ENCODE assay signal across 20 mouse cellular contexts in genomic region chr5:129344038-129344437, GRCm38 (mm10).
DNase-seq lines count a peak whose midpoint lies in the region; ATAC-seq lines count a peak whose summit lies in the region.
"Had no signal": no experiment of that assay in that cellular context is flagged by ENCODE, and none has a peak within 500 bp of the region (broad histone marks: within the 10 kb centered on the region; RNA-seq: fewer than 3 reads in every experiment).

No protein-coding gene starts in this region.

- 64% methylated on average over 12 of the region's 12 CpGs for WGBS in hindbrain, embryonic 14.5 days

- no peak for ATAC-seq in hindbrain, embryonic 14.5 days (ENCODE audit: low FRiP score)
- ATAC-seq: forebrain, embryonic 13.5 days; liver, postnatal 0 days; lung, postnatal 0 days had no signal

- H3K27me3 ChIP-seq in hindbrain, embryonic 14.5 days (ENCODE audit: control insufficient read depth, insufficient read depth, low read length) = no peaks in the 10 kb centered on the region
- H3K27me3 ChIP-seq: forebrain, embryonic 13.5 days had no signal

- intact Hi-C loops in left cerebral cortex, postnatal 10 days (cut with DNase I) = no loop called here
- intact Hi-C loops in left cerebral cortex, postnatal 14 days (cut with DNase I) = no loop called here

- no peaks in the 10 kb centered on the region for H3K9me3 ChIP-seq in hindbrain, embryonic 14.5 days (ENCODE audit: control insufficient read depth, low read length)
- H3K9me3 ChIP-seq: forebrain, embryonic 13.5 days; heart, embryonic 15.5 days; hindbrain, embryonic 13.5 days had no signal

- H3K9ac ChIP-seq in hindbrain, embryonic 14.5 days = no peak overlapping the region
- H3K9ac ChIP-seq: forebrain, embryonic 13.5 days; heart, embryonic 15.5 days; hindbrain, embryonic 13.5 days; liver, postnatal 0 days had no signal

- no peak overlapping the region for H3K27ac ChIP-seq in hindbrain, embryonic 14.5 days
- H3K27ac ChIP-seq: forebrain, embryonic 13.5 days; heart, embryonic 15.5 days; hindbrain, embryonic 13.5 days; macrophage had no signal

- DNase-seq in frontal cortex, adult 2 months (ENCODE audit: extremely low spot score in 1 of 2, low spot score in 1 of 2) = peak; percentile 27 to 71
- DNase-seq in frontal cortex, postnatal 10 days (ENCODE audit: low spot score in 2 of 2) = no peak
- peak; percentile 66 to 71 for DNase-seq in left cerebral cortex, adult 18-20 months (ENCODE audit: low spot score in 2 of 2)
- DNase-seq in left cerebral cortex, postnatal 10 days (ENCODE audit: extremely low spot score in 1 of 2, low spot score in 2 of 2) = no peak
- DNase-seq in left cerebral cortex, postnatal 14 days (ENCODE audit: low spot score in 2 of 2) = peak; percentile 13 to 27
- peak; percentile 53 to 67 for DNase-seq in right cerebral cortex, postnatal 36 days (ENCODE audit: low spot score in 2 of 2)
- DNase-seq in hindbrain, embryonic 14.5 days (ENCODE audit: low spot score) = no peak
- no peak for DNase-seq in kidney, postnatal 36 days
- DNase-seq: adrenal gland, postnatal 14 days; cerebellum, adult 8-10 months; heart, postnatal 36 days; kidney, adult 9 months; kidney, postnatal 25 days; liver, postnatal 0 days; thymus, postnatal 14 days had no signal

- H3K4me1 ChIP-seq in hindbrain, embryonic 14.5 days (replicated peaks; ENCODE audit: control insufficient read depth, insufficient read depth, low read length) = no peaks in the 10 kb centered on the region
- H3K4me1 ChIP-seq: heart, embryonic 15.5 days had no signal

- H3K4me2 ChIP-seq in hindbrain, embryonic 14.5 days (replicated peaks) = no peak overlapping the region
- H3K4me2 ChIP-seq: forebrain, embryonic 13.5 days; heart, embryonic 15.5 days; hindbrain, embryonic 13.5 days had no signal

- H3K36me3 ChIP-seq in hindbrain, embryonic 14.5 days (replicated peaks; ENCODE audit: control insufficient read depth, insufficient read depth) = no peaks in the 10 kb centered on the region
- H3K36me3 ChIP-seq: heart, embryonic 15.5 days; hindbrain, embryonic 13.5 days had no signal

- H3K4me3 ChIP-seq in hindbrain, embryonic 14.5 days (replicated peaks; ENCODE audit: low read length) = no peak overlapping the region
- H3K4me3 ChIP-seq: forebrain, embryonic 13.5 days; heart, embryonic 15.5 days; hindbrain, embryonic 13.5 days had no signal

Comparison
In these comparisons a context has a peak if more than half of its experiments do, and no peak if none do; other contexts are left out.
1. DNase-seq: peak in frontal cortex, adult 2 months (2 of 2), left cerebral cortex, adult 18-20 months (2 of 2), left cerebral cortex, postnatal 14 days (2 of 2) and right cerebral cortex, postnatal 36 days (2 of 2); none in frontal cortex, postnatal 10 days (0 of 2), left cerebral cortex, postnatal 10 days (0 of 2), hindbrain, embryonic 14.5 days (single experiment) and kidney, postnatal 36 days (0 of 2).